Mouse (Mus musculus): ENCODE measurements around the gene Clns1a.

GRCm38 (mm10) chr7:97741756-97742291 lies 45.4 kb downstream of the Clns1a start:
- no peak; the same call in 1 of the 2 replicates for TF ChIP-seq CTCF (IDR thresholded peaks at IDR 0.05; ENCODE audit: low read depth)
- TF ChIP-seq EP300 (optimal IDR thresholded peaks at IDR 0.05) = no peak

Measured in stomach, postnatal 0 days (tissue).